Comparison of ENCODE assay signal across 11 mouse cellular contexts in the genomic region with DNA sequence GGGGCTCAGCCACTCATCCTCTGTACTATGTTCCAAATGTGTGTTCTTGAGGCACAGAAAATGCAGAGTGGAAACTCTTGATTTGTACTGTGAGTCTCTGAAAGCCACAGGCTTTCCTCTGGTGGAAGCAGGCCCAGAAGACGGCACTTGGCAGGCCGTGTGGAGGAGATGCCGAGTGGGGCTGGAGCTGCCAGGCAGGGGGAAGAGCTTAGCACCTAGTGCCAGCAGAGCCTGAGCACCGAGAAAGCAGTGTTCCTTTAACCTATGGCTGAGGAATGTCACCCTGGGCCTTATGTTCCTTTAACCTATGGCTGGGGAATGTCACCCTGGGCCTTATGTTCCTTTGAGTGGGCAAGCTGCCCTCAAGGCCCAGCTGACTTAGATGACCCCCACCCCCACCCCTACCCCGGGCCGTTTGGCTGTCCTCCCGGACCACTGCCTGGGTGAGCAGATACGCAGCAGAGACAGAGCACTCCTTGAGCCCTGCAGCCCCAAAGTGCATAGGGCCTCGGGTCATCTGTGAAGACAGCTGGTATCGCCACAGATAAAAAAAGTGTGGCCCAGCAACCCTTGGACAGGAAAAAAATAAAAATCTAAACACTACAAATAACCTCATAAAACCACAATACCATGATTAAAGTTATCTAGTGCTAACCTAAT. TPM values are rescaled to one million over a fixed set of nuclear protein-coding genes. Genes with fewer than 3 reads are reported as not detected.
DNase-seq lines count a peak whose midpoint lies in the region; ATAC-seq lines count a peak whose summit lies in the region.
"Had no signal": no experiment of that assay in that cellular context is flagged by ENCODE, and none has a peak within 500 bp of the region (broad histone marks: within the 10 kb centered on the region; RNA-seq: fewer than 3 reads in every experiment).

No protein-coding gene starts in this region.

- H3K4me3 ChIP-seq in heart, embryonic 13.5 days, result no peak overlapping the region

- no peaks in the 10 kb centered on the region for H3K27me3 ChIP-seq in heart, embryonic 13.5 days (replicated peaks)

- H3K9ac ChIP-seq in heart, embryonic 13.5 days, result peak overlapping the region; percentile 40; the same call in 1 of the 2 replicates

- 37% methylated on average over 10 of the region's 10 CpGs for WGBS in heart, embryonic 13.5 days

- peaks cover 77% of the 10 kb centered on the region for H3K4me1 ChIP-seq in heart, embryonic 13.5 days

- H3K27ac ChIP-seq in heart, embryonic 13.5 days (replicated peaks), result peak overlapping the region; percentile 48

- no peak overlapping the region for H3K4me2 ChIP-seq in heart, embryonic 13.5 days

- peak; percentile 66 to 73 for DNase-seq in heart, adult 18-20 months
- DNase-seq in heart, adult 8-10 months (ENCODE audit: low spot score), result no peak
- DNase-seq in urinary bladder, postnatal 14 days (ENCODE audit: low spot score), result peak; percentile 34
- DNase-seq in urinary bladder, postnatal 4 days (ENCODE audit: low spot score in 2 of 2), result no peak
- DNase-seq in skeletal muscle tissue, adult 2 months (ENCODE audit: low read depth, low spot score), result peak; percentile 79
- DNase-seq in spleen, postnatal 10 days (ENCODE audit: low spot score in 2 of 2), result no peak
- DNase-seq: thymus, adult 18-20 months had no signal

- H3K9me3 ChIP-seq in heart, embryonic 13.5 days, result no peaks in the 10 kb centered on the region

- ATAC-seq in heart, embryonic 13.5 days (ENCODE audit: extremely low read depth, insufficient number of reproducible peaks, low FRiP score, low TSS enrichment), result no peak
- ATAC-seq in erythroid progenitor cell, adult 5-6 weeks (replicated peaks; ENCODE audit: low FRiP score, poor library complexity, severe bottlenecking), result no peak

- H3K36me3 ChIP-seq in heart, embryonic 13.5 days, result peaks cover 20% of the 10 kb centered on the region; the same call in 1 of the 2 replicates

RNA-seq across cellular contexts. Expression of gene Gpr153, which starts 7.7 kb away (rescaled TPM):
- 10 to 100 TPM in 1 of 2 experiments, 1 to 10 TPM in 1; 8.0 to 10.2 TPM for total RNA-seq in heart, adult 18-20 months (2021)
- 10 to 100 TPM in 2 of 4 experiments, 1 to 10 TPM in 2; 5.6 to 11.9 (median 9.8) TPM for total RNA-seq in heart, adult 8-10 months (2022)
- 9.2 and 9.6 TPM in 2 replicates for polyA plus RNA-seq in heart, embryonic 13.5 days (2015; fragmentation: Nextera tagmentation; extraction: Ambion mirVana)
- not detected in 2 replicates for total RNA-seq in erythroid progenitor cell, adult 5-6 weeks (2015; ENCODE audit: low replicate concordance)
- not detected in 2 replicates for total RNA-seq in erythroid progenitor cell, adult 5-6 weeks (2017; ENCODE audit: low replicate concordance)

RNA-seq across cellular contexts. Expression of gene Hes3, which starts 25.1 kb away (rescaled TPM):
- not detected for total RNA-seq in heart, adult 18-20 months (2021)
- not detected for total RNA-seq in heart, adult 8-10 months (2022)
- polyA plus RNA-seq in heart, embryonic 13.5 days (2015; fragmentation: Nextera tagmentation; extraction: Ambion mirVana), result not detected in 2 replicates
- total RNA-seq in erythroid progenitor cell, adult 5-6 weeks (2015; ENCODE audit: low replicate concordance), result not detected in 2 replicates
- total RNA-seq in erythroid progenitor cell, adult 5-6 weeks (2017; ENCODE audit: low replicate concordance), result not detected in 2 replicates
- total RNA-seq: layer of hippocampus, postnatal 14 days had no signal
- polyA plus RNA-seq: lung, embryonic 16.5 days had no signal

RNA-seq across cellular contexts. Expression of gene Icmt, which starts 30.7 kb away (rescaled TPM):
- 10 to 100 TPM; 25.7 to 32.2 TPM for total RNA-seq in heart, adult 18-20 months (2021)
- total RNA-seq in heart, adult 8-10 months (2022), result 10 to 100 TPM; 25.2 to 36.4 (median 30.6) TPM
- 16.8 and 19.7 TPM in 2 replicates for polyA plus RNA-seq in heart, embryonic 13.5 days (2015; fragmentation: Nextera tagmentation; extraction: Ambion mirVana)
- total RNA-seq in erythroid progenitor cell, adult 5-6 weeks (2015; ENCODE audit: low replicate concordance), result 8.0 and 24.5 TPM in 2 replicates
- 14.2 TPM in 2 replicates for total RNA-seq in erythroid progenitor cell, adult 5-6 weeks (2017; ENCODE audit: low replicate concordance)

RNA-seq across cellular contexts. Expression of gene Rnf207, which starts 52.4 kb away (rescaled TPM):
- total RNA-seq in heart, adult 18-20 months (2021), result 10 to 100 TPM; 38.8 to 46.0 TPM
- 10 to 100 TPM; 29.1 to 63.4 (median 46.1) TPM for total RNA-seq in heart, adult 8-10 months (2022)
- polyA plus RNA-seq in heart, embryonic 13.5 days (2015; fragmentation: Nextera tagmentation; extraction: Ambion mirVana), result 71.2 and 73.2 TPM in 2 replicates
- not detected in 2 replicates for total RNA-seq in erythroid progenitor cell, adult 5-6 weeks (2015; ENCODE audit: low replicate concordance)
- total RNA-seq in erythroid progenitor cell, adult 5-6 weeks (2017; ENCODE audit: low replicate concordance), result not detected in 2 replicates

RNA-seq across cellular contexts. Expression of gene Rpl22, which starts 59.2 kb away (rescaled TPM):
- 100 to 1,000 TPM; 275 to 290 TPM for total RNA-seq in heart, adult 18-20 months (2021)
- total RNA-seq in heart, adult 8-10 months (2022), result 100 to 1,000 TPM; 266 to 327 (median 276) TPM
- polyA plus RNA-seq in heart, embryonic 13.5 days (2015; fragmentation: Nextera tagmentation; extraction: Ambion mirVana), result 226 and 250 TPM in 2 replicates
- total RNA-seq in erythroid progenitor cell, adult 5-6 weeks (2015; ENCODE audit: low replicate concordance), result 429 and 481 TPM in 2 replicates
- total RNA-seq in erythroid progenitor cell, adult 5-6 weeks (2017; ENCODE audit: low replicate concordance), result 506 and 514 TPM in 2 replicates

Comparison
In these comparisons a context has a peak if more than half of its experiments do, and no peak if none do; other contexts are left out.
1. DNase-seq: peak in heart, adult 18-20 months (2 of 2), urinary bladder, postnatal 14 days (single experiment) and skeletal muscle tissue, adult 2 months (single experiment); none in heart, adult 8-10 months (single experiment), urinary bladder, postnatal 4 days (0 of 2) and spleen, postnatal 10 days (0 of 2).
2. RNA of gene Gpr153, which starts 7.7 kb away (total RNA-seq): 5.6 to 11.9 TPM in heart, adult 8-10 months and 8.0 to 10.2 TPM in heart, adult 18-20 months; not detected in erythroid progenitor cell, adult 5-6 weeks; every median in the first group is over 4 times any median in the second.